Comparison of ENCODE assay signal across 8 mouse cellular contexts in genomic region chr8:54529382-54530296, GRCm38 (mm10). TPM values are rescaled to one million over a fixed set of nuclear protein-coding genes. Genes with fewer than 3 reads are reported as not detected.
DNase-seq lines count a peak whose midpoint lies in the region; ATAC-seq lines count a peak whose summit lies in the region.

Gene Asb5, plus strand, starts transcription at chr8:54529580.
Gene Spcs3, minus strand, starts transcription at chr8:54529998.

- peak within 1 kb of the TSS; percentile 81 for H3K27ac ChIP-seq in hindbrain, embryonic 12.5 days

- no peaks in the 10 kb centered on the region for H3K27me3 ChIP-seq in hindbrain, embryonic 12.5 days

- H3K4me3 ChIP-seq in hindbrain, embryonic 12.5 days, result peak within 1 kb of the TSS; percentile 85

- H3K9ac ChIP-seq in hindbrain, embryonic 12.5 days, result peak within 1 kb of the TSS; percentile 88

- H3K4me2 ChIP-seq in hindbrain, embryonic 12.5 days (replicated peaks), result peak within 1 kb of the TSS; percentile 51

- peaks cover 16% of the 10 kb centered on the region for H3K4me1 ChIP-seq in hindbrain, embryonic 12.5 days

- DNase-seq in NIH3T3 (ENCODE audit: low read depth), result peak; percentile 99
- peak; percentile 99 for DNase-seq in cerebellum, postnatal 10 days
- peak; percentile 91 to 95 for DNase-seq in frontal cortex, postnatal 10 days (ENCODE audit: low spot score in 2 of 2)
- peak; percentile 94 to 97 for DNase-seq in layer of hippocampus, postnatal 14 days (ENCODE audit: low spot score in 2 of 2)
- peak; percentile 97 for DNase-seq in lung, postnatal 14 days
- peak; percentile 89 for DNase-seq in retina, adult 2 months (ENCODE audit: low read depth, low spot score)
- peak; percentile 95 to 96 for DNase-seq in thymus, postnatal 36 days

- under 1% methylated on average over 85 of the region's 89 CpGs for WGBS in hindbrain, embryonic 12.5 days

- ATAC-seq in hindbrain, embryonic 12.5 days (ENCODE audit: low FRiP score), result peak; percentile 97

- H3K36me3 ChIP-seq in hindbrain, embryonic 12.5 days, result no peaks in the 10 kb centered on the region

- H3K9me3 ChIP-seq in hindbrain, embryonic 12.5 days (replicated peaks), result no peaks in the 10 kb centered on the region

RNA-seq across cellular contexts. Expression of gene Asb5, which starts in this region (rescaled TPM):
- 5.5 and 6.2 TPM in 2 replicates for polyA plus RNA-seq in hindbrain, embryonic 12.5 days (2016; fragmentation: Nextera tagmentation; extraction: Ambion mirVana)
- total RNA-seq in layer of hippocampus, postnatal 14 days (2021), result 1 to 10 TPM in 1 of 2 experiments, under 1 TPM in 1; 0.52 to 2.1 TPM

RNA-seq across cellular contexts. Expression of gene Spcs3, which starts in this region (rescaled TPM):
- polyA plus RNA-seq in hindbrain, embryonic 12.5 days (2016; fragmentation: Nextera tagmentation; extraction: Ambion mirVana), result 78.3 and 84.1 TPM in 2 replicates
- total RNA-seq in layer of hippocampus, postnatal 14 days (2021), result 10 to 100 TPM; 34.4 to 36.0 TPM

Comparison
In these comparisons a context has a peak if more than half of its experiments do, and no peak if none do; other contexts are left out.
1. Peak in every context shown above with its lines: DNase-seq, ATAC-seq, H3K4me3 ChIP-seq and H3K27ac ChIP-seq.